Mouse (Mus musculus) retina, postnatal 1 day (tissue): ENCODE measurements at regions not wholly inside any gene's neighbourhood (a gene's known extent, or its start where the extent isn't known, plus 50 kb on each side); places are given as distances from the start of the nearest gene placed in this dataset.
A peak's percentile ranks its signal among the peaks of the same experiment; 100 is the strongest.

Source experiments
- DNase-seq: peaks from one replicate; pipeline ENCODE4 v3.0.0-alpha.2; 2012

DNA sequence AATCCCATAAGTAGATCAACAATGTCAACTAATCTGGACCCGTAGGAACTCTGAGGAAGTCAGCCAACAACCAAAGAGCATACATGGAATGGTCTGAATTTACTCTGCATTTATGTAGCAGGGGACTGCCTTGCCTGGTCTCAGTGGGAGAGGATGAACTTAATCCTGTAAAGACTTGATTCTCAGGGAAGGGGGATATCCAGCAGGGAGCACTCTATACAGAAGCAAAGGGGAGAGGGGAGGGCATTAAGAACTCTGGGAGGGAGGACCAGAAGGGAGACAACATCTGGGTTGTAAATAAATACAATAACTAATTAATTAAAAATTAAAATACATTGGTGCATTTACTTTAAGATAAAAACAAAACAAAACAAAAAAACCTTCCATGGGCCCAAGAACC, 695.4 kb upstream of the Pcdh17 start:
- peak; percentile 15 for DNase-seq

GRCm38 (mm10) chr14:83751876-83752275, 691.5 kb upstream of the Pcdh17 start:
- DNase-seq, result no peak

GRCm38 (mm10) chr14:83752477-83752876, 690.9 kb upstream of the Pcdh17 start:
- no peak for DNase-seq
